10 mouse cellular contexts compared by ENCODE assay signal in the genomic region with DNA sequence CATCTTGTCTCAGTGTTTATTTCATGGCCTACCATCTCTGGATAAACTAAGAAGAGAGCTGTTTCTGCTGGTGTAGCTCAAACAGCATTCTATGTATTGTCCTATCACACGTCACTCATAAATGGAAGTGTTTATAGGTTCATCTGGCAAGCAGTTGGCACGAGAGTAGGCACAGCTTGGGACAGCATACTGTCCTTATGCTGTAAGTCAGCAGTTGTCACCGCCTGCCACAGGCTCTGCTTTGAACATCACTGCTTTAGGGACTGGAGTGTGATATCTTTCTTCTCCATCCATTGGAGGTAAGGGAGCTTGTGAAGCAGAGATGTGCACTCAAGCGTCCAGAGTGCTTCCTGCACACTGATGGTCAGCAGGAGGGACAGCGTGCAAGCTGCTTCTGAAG. TPM values are rescaled to one million over a fixed set of nuclear protein-coding genes. Genes with fewer than 3 reads are reported as not detected.
A peak's percentile ranks its signal among the peaks of the same experiment; 100 is the strongest.
DNase-seq lines count a peak whose midpoint lies in the region; ATAC-seq and TF ChIP-seq lines count a peak whose summit lies in the region.
"Had no signal": no experiment of that assay in that cellular context is flagged by ENCODE, and none has a peak within 500 bp of the region (broad histone marks: within the 10 kb centered on the region; RNA-seq: fewer than 3 reads in every experiment).

No protein-coding gene starts in this region.

- H3K36me3 ChIP-seq in midbrain, postnatal 0 days (ENCODE audit: insufficient read depth, low read length) = no peaks in the 10 kb centered on the region
- H3K36me3 ChIP-seq in midbrain, embryonic 16.5 days (ENCODE audit: control insufficient read depth, insufficient read depth, low read length) = no peaks in the 10 kb centered on the region
- H3K36me3 ChIP-seq: limb, embryonic 12.5 days had no signal

- H3K4me3 ChIP-seq in midbrain, postnatal 0 days (ENCODE audit: low read depth, low read length) = no peak overlapping the region
- H3K4me3 ChIP-seq in midbrain, embryonic 16.5 days (ENCODE audit: low read depth, low read length) = no peak overlapping the region
- H3K4me3 ChIP-seq: limb, embryonic 12.5 days had no signal

- no peak overlapping the region for H3K4me2 ChIP-seq in midbrain, postnatal 0 days (ENCODE audit: low read depth, low read length, poor library complexity, severe bottlenecking)
- H3K4me2 ChIP-seq in midbrain, embryonic 16.5 days (ENCODE audit: low read length) = no peak overlapping the region
- H3K4me2 ChIP-seq: limb, embryonic 12.5 days had no signal

- peak; percentile 50 for DNase-seq in midbrain, postnatal 0 days (ENCODE audit: low spot score)
- DNase-seq in cerebellum, postnatal 14 days = peak; percentile 55
- DNase-seq in layer of hippocampus, postnatal 10 days (ENCODE audit: low spot score in 2 of 2) = peak; percentile 46 to 57
- no peak for DNase-seq in urinary bladder, adult 18-20 months (ENCODE audit: low spot score in 2 of 2)
- DNase-seq in gastrocnemius, postnatal 36 days = no peak
- DNase-seq in heart, postnatal 10 days = no peak
- DNase-seq: adrenal gland, postnatal 25 days; kidney, adult 11 months had no signal

- TF ChIP-seq CTCF in midbrain, postnatal 0 days (IDR thresholded peaks at IDR 0.05) = no peak

- 75% methylated on average over 5 of the region's 5 CpGs for WGBS in midbrain, postnatal 0 days
- WGBS in midbrain, embryonic 16.5 days = 81% methylated on average over 5 of the region's 5 CpGs

- H3K27ac ChIP-seq in midbrain, postnatal 0 days (ENCODE audit: low read depth, low read length) = no peak overlapping the region
- no peak overlapping the region for H3K27ac ChIP-seq in midbrain, embryonic 16.5 days (ENCODE audit: low read length)
- H3K27ac ChIP-seq: limb, embryonic 12.5 days had no signal

- intact Hi-C loops in gastrocnemius, postnatal 36 days (cut with DNase I) = no loop called here
- intact Hi-C loops in heart, postnatal 10 days (cut with DNase I) = no loop called here

- H3K4me1 ChIP-seq in midbrain, postnatal 0 days (ENCODE audit: insufficient read depth, low read length) = no peaks in the 10 kb centered on the region
- H3K4me1 ChIP-seq in midbrain, embryonic 16.5 days (ENCODE audit: control insufficient read depth, insufficient read depth, low read length) = no peaks in the 10 kb centered on the region
- H3K4me1 ChIP-seq: limb, embryonic 12.5 days had no signal

- ATAC-seq in midbrain, postnatal 0 days (ENCODE audit: low FRiP score) = no peak
- ATAC-seq in midbrain, embryonic 16.5 days = no peak

- H3K27me3 ChIP-seq in midbrain, postnatal 0 days (ENCODE audit: insufficient read depth, low read length) = no peaks in the 10 kb centered on the region
- no peaks in the 10 kb centered on the region for H3K27me3 ChIP-seq in midbrain, embryonic 16.5 days (ENCODE audit: control insufficient read depth, insufficient read depth, low read depth, low read length)
- H3K27me3 ChIP-seq: limb, embryonic 12.5 days had no signal

- H3K9ac ChIP-seq in midbrain, postnatal 0 days (replicated peaks; ENCODE audit: low read length, poor library complexity, severe bottlenecking) = no peak overlapping the region
- H3K9ac ChIP-seq in midbrain, embryonic 16.5 days (ENCODE audit: low read depth, low read length) = no peak overlapping the region
- H3K9ac ChIP-seq: limb, embryonic 12.5 days had no signal

- no peaks in the 10 kb centered on the region for H3K9me3 ChIP-seq in midbrain, postnatal 0 days (ENCODE audit: low read length)
- no peaks in the 10 kb centered on the region for H3K9me3 ChIP-seq in midbrain, embryonic 16.5 days (replicated peaks; ENCODE audit: control insufficient read depth, low read length, poor library complexity, severe bottlenecking)
- H3K9me3 ChIP-seq: limb, embryonic 12.5 days had no signal

RNA-seq across cellular contexts. Expression of a gene that starts 19.8 kb away (rescaled TPM):
- 141 and 153 TPM in 2 replicates for total RNA-seq in midbrain, postnatal 0 days (2014; rRNA removed)
- 16.4 and 17.9 TPM in 2 replicates for polyA plus RNA-seq in midbrain, postnatal 0 days (2015; fragmentation: Nextera tagmentation; extraction: Ambion mirVana)
- polyA plus RNA-seq in midbrain, embryonic 16.5 days (2015; fragmentation: Nextera tagmentation; extraction: Ambion mirVana) = 22.6 and 22.9 TPM in 2 replicates
- 100 to 1,000 TPM; 190 to 212 TPM for total RNA-seq in layer of hippocampus, postnatal 10 days (2021)
- 10 to 100 TPM; 10.9 to 12.1 TPM for total RNA-seq in gastrocnemius, postnatal 36 days (2021)
- total RNA-seq in heart, postnatal 10 days (2021) = 10 to 100 TPM; 24.0 to 24.4 TPM

RNA-seq across cellular contexts. Expression of a gene that starts 35.6 kb away (rescaled TPM):
- total RNA-seq in midbrain, postnatal 0 days (2014; rRNA removed) = 463 and 476 TPM in 2 replicates
- polyA plus RNA-seq in midbrain, postnatal 0 days (2015; fragmentation: Nextera tagmentation; extraction: Ambion mirVana) = 360 and 362 TPM in 2 replicates
- 345 and 352 TPM in 2 replicates for polyA plus RNA-seq in midbrain, embryonic 16.5 days (2015; fragmentation: Nextera tagmentation; extraction: Ambion mirVana)
- total RNA-seq in layer of hippocampus, postnatal 10 days (2021) = 100 to 1,000 TPM; 520 to 542 TPM
- total RNA-seq in gastrocnemius, postnatal 36 days (2021) = 100 to 1,000 TPM; 382 to 446 TPM
- 100 to 1,000 TPM; 729 to 779 TPM for total RNA-seq in heart, postnatal 10 days (2021)

RNA-seq across cellular contexts. Expression of a gene that starts 48.6 kb away (rescaled TPM):
- 53.9 and 54.4 TPM in 2 replicates for total RNA-seq in midbrain, postnatal 0 days (2014; rRNA removed)
- polyA plus RNA-seq in midbrain, postnatal 0 days (2015; fragmentation: Nextera tagmentation; extraction: Ambion mirVana) = 23.1 and 24.8 TPM in 2 replicates
- 18.4 and 21.4 TPM in 2 replicates for polyA plus RNA-seq in midbrain, embryonic 16.5 days (2015; fragmentation: Nextera tagmentation; extraction: Ambion mirVana)
- total RNA-seq in layer of hippocampus, postnatal 10 days (2021) = 10 to 100 TPM; 78.1 to 82.4 TPM
- total RNA-seq in gastrocnemius, postnatal 36 days (2021) = 10 to 100 TPM; 59.1 to 77.7 TPM
- total RNA-seq in heart, postnatal 10 days (2021) = 100 to 1,000 TPM; 102 to 158 TPM

Comparison
In these comparisons a context has a peak if more than half of its experiments do, and no peak if none do; other contexts are left out.
1. DNase-seq: peak in midbrain, postnatal 0 days (single experiment), cerebellum, postnatal 14 days (2 of 2) and layer of hippocampus, postnatal 10 days (2 of 2); none in urinary bladder, adult 18-20 months (0 of 2), gastrocnemius, postnatal 36 days (0 of 2) and heart, postnatal 10 days (0 of 2).